Mouse (Mus musculus): ENCODE measurements around the gene Ccr9. TPM values are rescaled to one million over a fixed set of nuclear protein-coding genes. Genes with fewer than 3 reads are reported as not detected.
A peak's percentile ranks its signal among the peaks of the same experiment; 100 is the strongest.

Ccr9 gene
- polyA plus RNA-seq (2021) = 0.01 TPM

GRCm38 (mm10) chr9:123678327-123679105, at the start of gene Ccr9, which contains the start of gene Slc6a20a:
TSS of gene Ccr9 (plus strand) at chr9:123678439.
TSS of gene Slc6a20a (minus strand) at chr9:123678885.
- in situ Hi-C loops (cut with MboI; ENCODE audit: low pct_unique_long_range_greater_than_20kb) = no loop called here
- CTCF ChIA-PET = no interaction called here
- DNase-seq (ENCODE audit: low read depth, low spot score) (no peak), ATAC-seq (no peak)
- no peak for TF ChIP-seq CTCF (IDR thresholded peaks at IDR 0.05)
- peaks cover 21% of the 10 kb centered on the region for H3K27me3 ChIP-seq
- POLR2A ChIA-PET = no interaction called here

- in situ Hi-C loops (cut with MboI; ENCODE audit: low pct_unique_long_range_greater_than_20kb) = no loop called here
- ChIA-PET CTCF (interaction anchor here (1.6 kb wide), 1 partner anchor 7 kb away, joined by 5 read pairs; no protein-coding TSS in a partner anchor), POLR2A (no interaction called here)
- no peak for DNase-seq (ENCODE audit: low read depth, low spot score)
- no peak for ATAC-seq
- H3K27me3 ChIP-seq = peaks cover 12% of the 10 kb centered on the region
- TF ChIP-seq CTCF (IDR thresholded peaks at IDR 0.05) = no peak
These were observed 46.6 kb upstream of the Ccr9 start for GRCm38 (mm10) chr9:123631666-123632065.

GRCm38 (mm10) chr9:123632281-123632680, 46.0 kb upstream of the Ccr9 start, which contains the start of gene Slc6a20b:
TSS of gene Slc6a20b (minus strand) at chr9:123632565.
- ChIA-PET CTCF (interaction anchor here (1.2 kb wide), 1 partner anchor 11 kb away, joined by 3 read pairs; no protein-coding TSS in a partner anchor), POLR2A (no interaction called here)
- ATAC-seq (no peak), DNase-seq (ENCODE audit: low read depth, low spot score) (no peak)
- peaks cover 13% of the 10 kb centered on the region for H3K27me3 ChIP-seq
- no peak for TF ChIP-seq CTCF (IDR thresholded peaks at IDR 0.05)
- in situ Hi-C loops (cut with MboI; ENCODE audit: low pct_unique_long_range_greater_than_20kb) = no loop called here

- in situ Hi-C loops (cut with MboI; ENCODE audit: low pct_unique_long_range_greater_than_20kb) = no loop called here
- ATAC-seq (no peak), DNase-seq (ENCODE audit: low read depth, low spot score) (no peak)
- H3K27me3 ChIP-seq = peaks cover 14% of the 10 kb centered on the region
- POLR2A ChIA-PET = no interaction called here
- CTCF ChIA-PET = interaction anchor here (1.2 kb wide), 1 partner anchor 11 kb away, joined by 3 read pairs; no protein-coding TSS in a partner anchor
- TF ChIP-seq CTCF (IDR thresholded peaks at IDR 0.05) = no peak
These were observed 45.2 kb upstream of the Ccr9 start for GRCm38 (mm10) chr9:123632993-123633392.

- TF ChIP-seq CTCF (IDR thresholded peaks at IDR 0.05) = no peak
- in situ Hi-C loops (cut with MboI; ENCODE audit: low pct_unique_long_range_greater_than_20kb) = no loop called here
- POLR2A ChIA-PET = no interaction called here
- DNase-seq (ENCODE audit: low read depth, low spot score) (no peak), ATAC-seq (peak; percentile 28)
- peaks cover 10% of the 10 kb centered on the region for H3K27me3 ChIP-seq
- CTCF ChIA-PET = no interaction called here
These were observed 41.5 kb upstream of the Ccr9 start for GRCm38 (mm10) chr9:123636771-123637170.

GRCm38 (mm10) chr9:123638231-123638630, 40.0 kb upstream of the Ccr9 start:
- DNase-seq (ENCODE audit: low read depth, low spot score) = no peak
- no peak for ATAC-seq
- in situ Hi-C loops (cut with MboI; ENCODE audit: low pct_unique_long_range_greater_than_20kb) = no loop called here
- ChIA-PET CTCF (interaction anchor here (0.6 to 1.3 kb wide), 3 partner anchors 7 to 163 kb away, joined by 3 to 5 read pairs (median 3); no protein-coding TSS in a partner anchor), POLR2A (no interaction called here)
- no peak for TF ChIP-seq CTCF (IDR thresholded peaks at IDR 0.05)
- H3K27me3 ChIP-seq = peaks cover 20% of the 10 kb centered on the region

GRCm38 (mm10) chr9:123638668-123639089, 39.6 kb upstream of the Ccr9 start:
- POLR2A ChIA-PET = no interaction called here
- in situ Hi-C loops (cut with MboI; ENCODE audit: low pct_unique_long_range_greater_than_20kb) = no loop called here
- CTCF ChIA-PET = interaction anchor here (0.6 to 1.3 kb wide), 4 partner anchors 8 to 163 kb away, joined by 3 to 5 read pairs (median 4); no protein-coding TSS in a partner anchor
- TF ChIP-seq CTCF (IDR thresholded peaks at IDR 0.05) = peak; percentile 78
- DNase-seq (ENCODE audit: low read depth, low spot score) (no peak), ATAC-seq (peak; percentile 87)
- peaks cover 21% of the 10 kb centered on the region for H3K27me3 ChIP-seq

- H3K27me3 ChIP-seq = peaks cover 26% of the 10 kb centered on the region
- POLR2A ChIA-PET = no interaction called here
- no peak for TF ChIP-seq CTCF (IDR thresholded peaks at IDR 0.05)
- no peak for ATAC-seq
- DNase-seq (ENCODE audit: low read depth, low spot score) = no peak
- in situ Hi-C loops (cut with MboI; ENCODE audit: low pct_unique_long_range_greater_than_20kb) = no loop called here
- CTCF ChIA-PET = no interaction called here
These were observed 38.1 kb upstream of the Ccr9 start for GRCm38 (mm10) chr9:123640106-123640505.

- TF ChIP-seq CTCF (IDR thresholded peaks at IDR 0.05) = no peak
- in situ Hi-C loops (cut with MboI; ENCODE audit: low pct_unique_long_range_greater_than_20kb) = no loop called here
- ATAC-seq (no peak), DNase-seq (ENCODE audit: low read depth, low spot score) (no peak)
- POLR2A ChIA-PET = no interaction called here
- CTCF ChIA-PET = no interaction called here
- peaks cover 26% of the 10 kb centered on the region for H3K27me3 ChIP-seq
These were observed 28.3 kb upstream of the Ccr9 start for GRCm38 (mm10) chr9:123649785-123650511.

GRCm38 (mm10) chr9:123651369-123651768, 26.9 kb upstream of the Ccr9 start:
- in situ Hi-C loops (cut with MboI; ENCODE audit: low pct_unique_long_range_greater_than_20kb) = no loop called here
- ChIA-PET CTCF (no interaction called here), POLR2A (no interaction called here)
- ATAC-seq (no peak), DNase-seq (ENCODE audit: low read depth, low spot score) (no peak)
- peaks cover 16% of the 10 kb centered on the region for H3K27me3 ChIP-seq
- TF ChIP-seq CTCF (IDR thresholded peaks at IDR 0.05) = no peak

- POLR2A ChIA-PET = no interaction called here
- peaks cover 9% of the 10 kb centered on the region for H3K27me3 ChIP-seq
- CTCF ChIA-PET = no interaction called here
- TF ChIP-seq CTCF (IDR thresholded peaks at IDR 0.05) = no peak
- in situ Hi-C loops (cut with MboI; ENCODE audit: low pct_unique_long_range_greater_than_20kb) = no loop called here
- DNase-seq (ENCODE audit: low read depth, low spot score) (no peak), ATAC-seq (no peak)
These were observed 20.8 kb upstream of the Ccr9 start for GRCm38 (mm10) chr9:123657457-123657856.

Data from Patski (cell line).